21 mouse cellular contexts compared by ENCODE assay signal in the genomic region with DNA sequence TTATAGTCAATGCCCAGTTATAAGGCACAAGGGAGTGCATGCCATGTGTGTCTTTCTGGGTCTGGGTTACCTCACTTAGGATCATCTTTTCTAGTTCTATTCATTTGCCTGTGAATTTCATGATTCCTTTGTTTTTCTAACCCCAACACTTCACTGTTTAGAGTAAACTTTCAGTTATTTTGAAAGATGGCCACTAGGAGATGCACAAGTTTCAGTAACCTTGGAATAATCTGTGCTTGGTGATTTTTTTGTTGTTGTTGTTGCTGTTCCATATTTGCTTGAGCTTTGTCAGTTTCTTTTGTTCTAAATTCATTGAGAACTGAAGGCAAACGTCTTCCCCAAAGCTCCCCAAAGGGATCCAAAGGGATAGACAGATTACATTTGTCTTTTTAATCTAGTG.
DNase-seq lines count a peak whose midpoint lies in the region; ATAC-seq and TF ChIP-seq lines count a peak whose summit lies in the region.
"Had no signal": no experiment of that assay in that cellular context is flagged by ENCODE, and none has a peak within 500 bp of the region (broad histone marks: within the 10 kb centered on the region; RNA-seq: fewer than 3 reads in every experiment).

No protein-coding gene starts in this region.

- H3K9me3 ChIP-seq in heart, postnatal 0 days (replicated peaks; ENCODE audit: control insufficient read depth, low read length): no peaks in the 10 kb centered on the region
- no peaks in the 10 kb centered on the region for H3K9me3 ChIP-seq in liver, postnatal 0 days (ENCODE audit: low read length)
- H3K9me3 ChIP-seq in liver, embryonic 12.5 days (replicated peaks): no peaks in the 10 kb centered on the region
- H3K9me3 ChIP-seq: forebrain, embryonic 10.5 days; hindbrain, embryonic 13.5 days; intestine, embryonic 15.5 days; limb, embryonic 10.5 days had no signal

- no peak for DNase-seq in heart, postnatal 0 days (ENCODE audit: low spot score)
- DNase-seq in heart, adult 11 months: no peak
- no peak for DNase-seq in liver, postnatal 0 days
- DNase-seq in 416B (ENCODE audit: low read depth): peak; percentile 1
- DNase-seq in adipocyte (ENCODE audit: low spot score): peak; percentile 59
- no peak for DNase-seq in B cell, adult 2 months
- DNase-seq: adrenal gland, postnatal 36 days; cerebellum, adult 18-20 months; cerebellum, postnatal 36 days; gastrocnemius, postnatal 14 days; heart, postnatal 14 days; kidney, postnatal 14 days; right cerebral cortex, postnatal 25 days; thymus, adult 18-20 months had no signal

- no peak for ATAC-seq in heart, postnatal 0 days (ENCODE audit: insufficient read depth, low read depth)
- no peak for ATAC-seq in liver, postnatal 0 days
- no peak for ATAC-seq in liver, embryonic 12.5 days
- ATAC-seq: intestine, embryonic 15.5 days; midbrain, embryonic 16.5 days had no signal

- no peak overlapping the region for H3K4me3 ChIP-seq in heart, postnatal 0 days (ENCODE audit: low read depth, low read length)
- H3K4me3 ChIP-seq in liver, postnatal 0 days (ENCODE audit: low read depth, low read length): no peak overlapping the region
- no peak overlapping the region for H3K4me3 ChIP-seq in liver, embryonic 12.5 days
- H3K4me3 ChIP-seq: forebrain, embryonic 10.5 days; hindbrain, embryonic 13.5 days; intestine, embryonic 15.5 days; limb, embryonic 10.5 days had no signal

- H3K4me2 ChIP-seq in heart, postnatal 0 days (ENCODE audit: low read depth, low read length): no peak overlapping the region
- no peak overlapping the region for H3K4me2 ChIP-seq in liver, postnatal 0 days (ENCODE audit: low read depth, low read length)
- H3K4me2 ChIP-seq in liver, embryonic 12.5 days: no peak overlapping the region
- H3K4me2 ChIP-seq: heart, embryonic 11.5 days; hindbrain, embryonic 13.5 days; intestine, embryonic 15.5 days had no signal

- no peak for TF ChIP-seq EP300 in heart, postnatal 0 days (IDR thresholded peaks at IDR 0.05; ENCODE audit: low read depth)
- TF ChIP-seq EP300 in liver, postnatal 0 days (IDR thresholded peaks at IDR 0.05; ENCODE audit: low read depth): no peak

- H3K36me3 ChIP-seq in heart, postnatal 0 days (replicated peaks; ENCODE audit: control insufficient read depth, insufficient read depth, low read length): no peaks in the 10 kb centered on the region
- no peaks in the 10 kb centered on the region for H3K36me3 ChIP-seq in liver, postnatal 0 days (replicated peaks; ENCODE audit: insufficient read depth, low read length)
- no peaks in the 10 kb centered on the region for H3K36me3 ChIP-seq in liver, embryonic 12.5 days
- H3K36me3 ChIP-seq: forebrain, embryonic 10.5 days; hindbrain, embryonic 13.5 days; intestine, embryonic 15.5 days; limb, embryonic 10.5 days had no signal

- no peaks in the 10 kb centered on the region for H3K27me3 ChIP-seq in heart, postnatal 0 days (ENCODE audit: control insufficient read depth, insufficient read depth, low read length)
- H3K27me3 ChIP-seq in liver, postnatal 0 days (ENCODE audit: insufficient read depth, low read length): no peaks in the 10 kb centered on the region
- H3K27me3 ChIP-seq in liver, embryonic 12.5 days (replicated peaks): no peaks in the 10 kb centered on the region
- H3K27me3 ChIP-seq: hindbrain, embryonic 13.5 days; intestine, embryonic 15.5 days had no signal

- no peaks in the 10 kb centered on the region for H3K4me1 ChIP-seq in heart, postnatal 0 days (ENCODE audit: control insufficient read depth, insufficient read depth)
- no peaks in the 10 kb centered on the region for H3K4me1 ChIP-seq in liver, postnatal 0 days (ENCODE audit: insufficient read depth)
- no peaks in the 10 kb centered on the region for H3K4me1 ChIP-seq in liver, embryonic 12.5 days
- H3K4me1 ChIP-seq: forebrain, embryonic 10.5 days; hindbrain, embryonic 13.5 days; intestine, embryonic 15.5 days had no signal

- WGBS in heart, postnatal 0 days: 15% methylated on average over 1 of the region's 1 CpGs
- WGBS in liver, postnatal 0 days (ENCODE audit: insufficient replicate concordance): 23% methylated on average over 1 of the region's 1 CpGs
- 19% methylated on average over 1 of the region's 1 CpGs for WGBS in liver, embryonic 12.5 days (ENCODE audit: insufficient replicate concordance)

- H3K9ac ChIP-seq in heart, postnatal 0 days (replicated peaks; ENCODE audit: low read depth, low read length): no peak overlapping the region
- no peak overlapping the region for H3K9ac ChIP-seq in liver, postnatal 0 days (replicated peaks)
- no peak overlapping the region for H3K9ac ChIP-seq in liver, embryonic 12.5 days
- H3K9ac ChIP-seq: hindbrain, embryonic 13.5 days; intestine, embryonic 15.5 days had no signal

- peak; percentile 48 for TF ChIP-seq CTCF in heart, postnatal 0 days (IDR thresholded peaks at IDR 0.05; ENCODE audit: low read depth)
- peak; percentile 22; the same call in 1 of the 2 replicates for TF ChIP-seq CTCF in liver, postnatal 0 days (IDR thresholded peaks at IDR 0.05; ENCODE audit: low read depth)

- no peak overlapping the region for H3K27ac ChIP-seq in heart, postnatal 0 days (ENCODE audit: low read depth)
- H3K27ac ChIP-seq in liver, postnatal 0 days (ENCODE audit: low read depth): no peak overlapping the region
- H3K27ac ChIP-seq in liver, embryonic 12.5 days: no peak overlapping the region
- H3K27ac ChIP-seq: forebrain, embryonic 10.5 days; hindbrain, embryonic 13.5 days; intestine, embryonic 15.5 days; limb, embryonic 10.5 days had no signal

Comparison
In these comparisons a context has a peak if more than half of its experiments do, and no peak if none do; other contexts are left out.
1. DNase-seq: peak in 416B (single experiment) and adipocyte (single experiment); none in heart, postnatal 0 days (single experiment), heart, adult 11 months (single experiment), liver, postnatal 0 days (single experiment) and B cell, adult 2 months (0 of 2).